Mouse (Mus musculus): ENCODE data around the gene Rassf8. TPM values are rescaled to one million over a fixed set of nuclear protein-coding genes. Genes with fewer than 3 reads are reported as not detected.

Rassf8 gene
- polyA plus RNA-seq, 1 experiment from 2014 or later = 7.4 TPM

DNA sequence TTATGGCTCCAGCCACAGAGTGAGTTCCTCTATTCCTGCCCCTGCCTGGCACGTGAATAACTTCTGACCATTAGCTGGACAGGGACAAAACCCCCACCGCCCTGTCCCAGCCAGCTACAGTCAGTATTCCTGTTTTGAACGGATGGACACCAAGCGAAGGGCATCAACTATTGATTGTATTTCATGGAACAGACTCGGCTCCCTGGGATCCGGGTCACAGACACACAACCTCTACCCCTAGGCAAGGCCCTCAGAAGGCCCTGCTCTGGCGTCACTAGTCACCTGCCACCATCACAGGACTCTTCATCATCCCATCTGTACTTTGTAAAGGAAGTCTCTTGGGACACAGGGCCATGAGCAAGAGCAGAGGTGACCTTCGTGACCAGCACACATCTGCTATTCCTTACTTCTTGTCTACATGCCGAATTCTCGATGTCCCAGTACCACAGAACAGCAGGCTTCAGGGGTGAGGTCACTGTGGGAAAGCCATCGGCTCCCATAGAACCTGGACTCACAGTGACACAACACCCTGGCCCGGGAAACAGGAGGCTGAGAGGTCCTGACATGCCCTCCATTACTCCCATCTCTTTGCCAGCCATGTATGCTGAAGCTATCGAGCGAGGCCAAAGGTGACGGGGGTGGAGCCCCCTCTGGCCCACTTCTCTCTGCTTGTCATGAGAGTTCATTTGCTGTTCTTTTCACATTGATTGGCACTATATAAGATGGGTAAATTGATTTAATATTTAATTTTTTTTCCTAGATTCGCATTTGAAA is 82.7 kb downstream of the Rassf8 start:
- ATAC-seq (ENCODE audit: extremely low read depth, insufficient number of reproducible peaks, low FRiP score, low TSS enrichment) = no peak
- no peak overlapping the region for H3K27ac ChIP-seq (replicated peaks)
- no peak overlapping the region for H3K4me3 ChIP-seq
- H3K4me1 ChIP-seq = peaks cover 17% of the 10 kb centered on the region
- no peak overlapping the region for H3K4me2 ChIP-seq
- peaks cover 14% of the 10 kb centered on the region for H3K36me3 ChIP-seq
- no peak overlapping the region for H3K9ac ChIP-seq
- H3K27me3 ChIP-seq (replicated peaks) = no peaks in the 10 kb centered on the region
- 75% methylated on average over 16 of the region's 16 CpGs for WGBS
- peaks cover 4% of the 10 kb centered on the region; the same call in 1 of the 2 replicates for H3K9me3 ChIP-seq

DNA sequence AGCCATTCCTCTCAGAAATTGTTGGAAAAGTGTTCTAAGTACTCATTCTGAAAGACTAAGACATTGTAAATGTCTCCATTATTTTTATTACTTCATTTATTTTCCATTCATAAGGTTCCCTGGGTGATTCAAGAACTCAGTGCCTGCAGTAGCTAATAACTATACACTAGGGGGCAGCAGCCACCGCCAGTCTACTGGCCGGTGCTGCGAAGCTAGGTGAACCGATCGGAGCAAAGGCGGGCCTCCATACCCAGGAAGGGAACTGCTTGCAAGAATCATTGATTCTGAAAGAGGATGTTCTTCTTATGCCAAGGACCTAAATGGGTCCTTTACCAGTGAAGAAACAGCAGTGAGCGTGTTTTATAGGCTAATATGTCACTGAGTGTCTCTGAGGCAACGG is 83.6 kb downstream of the Rassf8 start:
- Histone ChIP-seq H3K27me3 (replicated peaks) (no peaks in the 10 kb centered on the region), H3K9ac (no peak overlapping the region), H3K4me1 (peaks cover 18% of the 10 kb centered on the region), H3K9me3 (peaks cover 4% of the 10 kb centered on the region; the same call in 1 of the 2 replicates), H3K4me2 (peak overlapping the region; percentile 57), H3K36me3 (peaks cover 7% of the 10 kb centered on the region), H3K4me3 (no peak overlapping the region), H3K27ac (replicated peaks) (no peak overlapping the region)
- ATAC-seq (ENCODE audit: extremely low read depth, insufficient number of reproducible peaks, low FRiP score, low TSS enrichment) = no peak
- WGBS = 14% methylated on average over 8 of the region's 8 CpGs

DNA sequence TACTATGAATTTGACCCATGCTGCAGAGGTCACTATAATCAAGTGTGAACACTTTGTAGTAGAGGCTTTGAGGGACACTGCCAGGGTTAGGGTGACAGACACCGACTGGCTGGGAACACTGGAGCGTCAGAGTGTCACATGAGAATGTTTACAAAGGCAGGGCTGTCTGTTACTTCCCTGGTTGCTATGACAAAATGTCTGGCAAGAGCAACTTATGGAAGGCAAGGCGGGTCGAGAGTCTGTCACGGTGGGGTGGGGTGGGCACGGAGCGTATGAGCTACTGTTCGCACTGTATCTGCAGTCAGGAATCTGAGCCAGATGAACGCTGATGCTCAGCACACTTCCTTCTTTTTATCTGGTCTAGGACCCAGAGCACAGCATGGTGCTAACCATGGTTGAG is 84.1 kb downstream of the Rassf8 start:
- peaks cover 23% of the 10 kb centered on the region for H3K4me1 ChIP-seq

DNA sequence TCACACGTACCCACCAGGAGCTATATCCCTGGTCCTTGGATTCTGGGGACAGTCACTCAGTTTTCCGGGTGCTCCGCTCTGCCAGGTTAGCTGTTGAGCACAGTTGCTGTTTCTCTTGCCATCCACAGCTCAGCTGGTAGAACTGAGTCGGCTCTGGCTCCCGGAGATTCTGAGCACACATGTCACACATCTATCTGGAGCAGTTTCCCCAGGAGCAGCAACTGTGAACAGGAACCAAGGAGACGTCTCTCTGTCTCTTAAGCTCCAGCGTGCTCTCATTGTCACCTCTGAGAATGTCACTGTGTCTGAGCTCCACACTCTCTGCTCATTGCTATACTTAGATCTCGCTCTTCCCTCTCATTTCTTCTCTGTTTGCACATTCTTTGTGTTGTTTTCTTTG is 86.4 kb downstream of the Rassf8 start:
- Histone ChIP-seq H3K4me1 (peaks cover 32% of the 10 kb centered on the region), H3K36me3 (no peaks in the 10 kb centered on the region), H3K9me3 (no peaks in the 10 kb centered on the region), H3K4me3 (no peak overlapping the region), H3K9ac (no peak overlapping the region), H3K4me2 (peak overlapping the region; percentile 20), H3K27ac (replicated peaks) (peak overlapping the region; percentile 36; the same call in 1 of the 2 replicates), H3K27me3 (replicated peaks) (no peaks in the 10 kb centered on the region)
- no peak for ATAC-seq (ENCODE audit: extremely low read depth, insufficient number of reproducible peaks, low FRiP score, low TSS enrichment)
- WGBS = 52% methylated on average over 8 of the region's 8 CpGs

More for the DNA sequence above, 84.1 kb downstream of the Rassf8 start:
- Histone ChIP-seq H3K9ac (peak overlapping the region; percentile 59; the same call in 1 of the 2 replicates), H3K27ac (replicated peaks) (no peak overlapping the region), H3K9me3 (no peaks in the 10 kb centered on the region), H3K36me3 (peaks cover 2% of the 10 kb centered on the region), H3K4me3 (0 out of 2 replicates have a peak overlapping the region, but pooled peaks have one; percentile 11), H3K27me3 (replicated peaks) (no peaks in the 10 kb centered on the region), H3K4me2 (peak overlapping the region; percentile 57)
- no peak for ATAC-seq (ENCODE audit: extremely low read depth, insufficient number of reproducible peaks, low FRiP score, low TSS enrichment)
- 40% methylated on average over 9 of the region's 9 CpGs for WGBS

DNA sequence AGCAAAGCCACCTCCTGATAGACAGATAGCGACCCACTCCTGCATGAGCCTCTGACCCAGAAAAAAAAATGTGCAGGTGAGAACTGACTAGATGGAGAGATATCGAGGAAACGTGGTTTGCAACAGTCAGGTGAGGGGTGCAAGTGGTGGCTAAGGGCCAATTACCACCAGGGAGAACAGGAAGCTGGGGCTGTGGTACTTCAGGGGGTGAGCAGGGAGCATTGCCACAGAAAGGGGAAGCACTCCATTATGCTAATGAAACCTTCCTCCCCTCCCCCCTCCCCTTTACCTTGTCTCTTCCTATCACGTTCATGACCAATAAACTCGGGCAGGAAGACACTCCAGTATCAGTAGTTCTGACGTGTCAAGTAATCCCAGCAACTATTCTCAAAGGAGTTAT is 88.8 kb downstream of the Rassf8 start:
- WGBS = 43% methylated on average over 6 of the region's 6 CpGs
- no peak overlapping the region for H3K9ac ChIP-seq
- peaks cover 30% of the 10 kb centered on the region for H3K4me1 ChIP-seq
- H3K27me3 ChIP-seq (replicated peaks) = no peaks in the 10 kb centered on the region
- H3K9me3 ChIP-seq = no peaks in the 10 kb centered on the region
- no peak overlapping the region for H3K27ac ChIP-seq (replicated peaks)
- no peak overlapping the region for H3K4me2 ChIP-seq
- no peak for ATAC-seq (ENCODE audit: extremely low read depth, insufficient number of reproducible peaks, low FRiP score, low TSS enrichment)
- no peaks in the 10 kb centered on the region for H3K36me3 ChIP-seq
- H3K4me3 ChIP-seq = no peak overlapping the region

DNA sequence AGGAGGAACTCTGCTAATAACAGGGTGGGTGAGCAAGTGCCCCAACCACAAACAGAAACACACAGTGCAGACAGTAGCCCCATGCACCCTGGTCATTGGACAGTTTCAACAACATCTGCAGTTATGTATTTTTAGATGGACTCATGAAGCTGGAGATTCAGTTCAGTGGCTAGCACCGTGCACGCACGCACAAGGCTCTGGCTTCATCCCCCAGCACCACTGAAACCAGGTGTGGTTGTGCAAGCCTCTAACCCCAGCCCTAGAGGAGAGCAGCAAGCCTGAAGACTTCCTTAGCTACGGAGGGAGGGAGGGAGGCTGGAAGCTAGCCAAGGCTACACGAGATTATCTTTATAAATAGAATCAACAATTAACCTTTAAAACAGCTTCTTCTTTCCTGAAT is 99.1 kb downstream of the Rassf8 start:
- H3K4me2 ChIP-seq = no peak overlapping the region
- no peak overlapping the region for H3K27ac ChIP-seq (replicated peaks)
- no peak overlapping the region for H3K4me3 ChIP-seq
- 50% methylated on average over 5 of the region's 5 CpGs for WGBS
- 0 out of 2 replicates have a peak, but pooled peaks cover 3% of the 10 kb centered on the region for H3K36me3 ChIP-seq
- peaks cover 14% of the 10 kb centered on the region for H3K4me1 ChIP-seq
- peak overlapping the region; percentile 33; the same call in 1 of the 2 replicates for H3K9ac ChIP-seq
- no peaks in the 10 kb centered on the region for H3K27me3 ChIP-seq (replicated peaks)
- H3K9me3 ChIP-seq = no peaks in the 10 kb centered on the region
- no peak for ATAC-seq (ENCODE audit: extremely low read depth, insufficient number of reproducible peaks, low FRiP score, low TSS enrichment)

DNA sequence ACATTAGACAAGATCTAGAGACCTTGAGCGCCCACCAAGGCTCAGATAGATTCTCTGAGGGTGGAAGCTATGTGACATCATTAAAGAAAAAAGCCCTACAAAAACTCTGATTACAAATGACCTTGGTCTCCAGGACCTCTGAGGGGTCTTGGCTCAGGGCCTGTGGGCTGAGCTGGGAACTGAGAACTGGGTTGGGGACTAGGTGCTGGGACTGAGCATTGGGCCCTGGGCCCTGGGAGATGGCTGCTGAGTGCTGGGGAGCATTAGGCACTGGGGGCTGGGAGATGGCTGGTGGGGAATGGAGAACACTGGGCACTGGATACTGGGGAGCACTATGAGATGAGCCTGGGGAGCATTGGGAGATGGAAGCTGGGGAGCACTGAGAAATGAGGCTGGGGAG is 99.5 kb downstream of the Rassf8 start:
- Histone ChIP-seq H3K27me3 (replicated peaks) (no peaks in the 10 kb centered on the region), H3K9ac (peak overlapping the region; percentile 33; the same call in 1 of the 2 replicates), H3K4me1 (peaks cover 18% of the 10 kb centered on the region), H3K27ac (replicated peaks) (no peak overlapping the region), H3K4me3 (no peak overlapping the region), H3K4me2 (no peak overlapping the region), H3K36me3 (0 out of 2 replicates have a peak, but pooled peaks cover 3% of the 10 kb centered on the region), H3K9me3 (no peaks in the 10 kb centered on the region)
- no peak; the same call in 1 of the 2 replicates for ATAC-seq (ENCODE audit: extremely low read depth, insufficient number of reproducible peaks, low FRiP score, low TSS enrichment)
- 77% methylated on average over 1 of the region's 1 CpGs for WGBS

DNA sequence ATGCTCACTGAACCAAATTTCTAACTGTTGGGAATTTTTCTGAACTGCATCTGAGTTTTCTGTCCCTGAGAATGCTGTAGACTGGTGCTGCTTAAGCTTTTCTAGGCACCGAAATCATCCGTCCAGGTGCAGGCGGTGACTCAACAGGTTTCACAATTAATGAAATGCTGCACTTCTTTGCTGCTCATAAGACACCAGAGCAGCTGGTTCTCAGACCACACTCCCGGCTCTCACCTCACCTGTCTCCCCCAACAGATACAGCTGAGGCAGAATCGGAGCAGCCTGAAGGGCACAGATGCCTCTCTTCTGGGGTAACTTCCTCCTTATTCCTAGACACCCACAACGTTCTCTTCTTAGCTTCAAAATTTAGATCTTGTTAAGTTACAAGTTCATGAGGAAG is 100.4 kb downstream of the Rassf8 start:
- H3K27ac ChIP-seq (replicated peaks) = no peak overlapping the region
- ATAC-seq (ENCODE audit: extremely low read depth, insufficient number of reproducible peaks, low FRiP score, low TSS enrichment) = no peak

DNA sequence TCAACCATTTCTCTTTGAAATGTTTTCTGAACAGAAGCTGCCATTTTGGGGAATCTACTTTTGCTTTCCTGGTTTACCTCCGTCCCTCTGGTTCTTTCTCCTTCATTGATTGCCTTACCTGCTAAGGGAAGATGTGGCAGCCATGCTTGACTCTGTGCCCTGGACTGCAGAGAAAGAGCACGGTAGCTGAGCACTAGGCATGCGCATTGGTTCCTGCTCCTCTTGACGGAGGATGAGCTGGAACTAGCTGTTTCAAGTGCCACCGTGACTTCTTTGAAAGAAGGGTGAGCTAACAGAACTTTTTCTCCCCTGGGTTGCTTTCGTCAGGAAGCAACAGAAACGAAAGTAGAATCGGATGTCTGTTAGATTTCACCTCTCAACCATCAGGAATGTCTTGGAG is 101.1 kb downstream of the Rassf8 start:
- ATAC-seq (ENCODE audit: extremely low read depth, insufficient number of reproducible peaks, low FRiP score, low TSS enrichment) = no peak

More for the DNA sequence above, 100.4 kb downstream of the Rassf8 start:
- 0 out of 2 replicates have a peak, but pooled peaks cover 3% of the 10 kb centered on the region for H3K36me3 ChIP-seq
- H3K9me3 ChIP-seq = no peaks in the 10 kb centered on the region
- H3K4me2 ChIP-seq = no peak overlapping the region
- no peak overlapping the region for H3K9ac ChIP-seq
- H3K4me1 ChIP-seq = peaks cover 27% of the 10 kb centered on the region
- no peak overlapping the region for H3K4me3 ChIP-seq
- H3K27me3 ChIP-seq (replicated peaks) = no peaks in the 10 kb centered on the region
- WGBS = 84% methylated on average over 6 of the region's 6 CpGs

DNA sequence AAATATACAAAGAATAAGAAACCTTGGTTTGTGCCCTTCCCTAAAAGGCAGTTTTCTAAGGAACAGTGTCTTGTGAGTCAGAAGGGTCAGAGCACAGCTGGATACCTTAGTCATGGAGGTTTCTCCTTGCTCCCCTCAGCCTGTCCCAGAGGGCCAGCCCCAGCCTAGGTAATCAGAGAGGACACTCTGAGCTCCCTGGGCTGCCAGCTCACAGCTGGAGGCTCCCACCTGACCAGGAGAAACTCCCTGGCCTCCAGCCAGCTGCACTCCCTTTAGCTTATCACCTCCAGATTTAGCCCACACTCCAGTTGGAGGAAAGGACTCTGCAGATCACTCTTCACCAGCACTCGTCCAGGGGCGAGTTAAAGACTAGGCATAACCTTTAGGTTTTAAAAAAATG is 104.2 kb downstream of the Rassf8 start:
- H3K4me1 ChIP-seq = peaks cover 40% of the 10 kb centered on the region
- H3K4me2 ChIP-seq = peak overlapping the region; percentile 22
- H3K9ac ChIP-seq = no peak overlapping the region
- H3K4me3 ChIP-seq = no peak overlapping the region
- H3K36me3 ChIP-seq = no peaks in the 10 kb centered on the region
- H3K27ac ChIP-seq (replicated peaks) = peak overlapping the region; percentile 44
- ATAC-seq (ENCODE audit: extremely low read depth, insufficient number of reproducible peaks, low FRiP score, low TSS enrichment) = no peak; the same call in 1 of the 2 replicates
- WGBS = 5% methylated on average over 2 of the region's 2 CpGs
- H3K27me3 ChIP-seq (replicated peaks) = no peaks in the 10 kb centered on the region
- H3K9me3 ChIP-seq = no peaks in the 10 kb centered on the region

More for the DNA sequence above, 101.1 kb downstream of the Rassf8 start:
- Histone ChIP-seq H3K9me3 (no peaks in the 10 kb centered on the region), H3K27me3 (replicated peaks) (no peaks in the 10 kb centered on the region), H3K4me3 (no peak overlapping the region), H3K4me2 (no peak overlapping the region), H3K4me1 (peaks cover 29% of the 10 kb centered on the region), H3K9ac (no peak overlapping the region), H3K36me3 (no peaks in the 10 kb centered on the region), H3K27ac (replicated peaks) (no peak overlapping the region)
- 83% methylated on average over 8 of the region's 8 CpGs for WGBS

DNA sequence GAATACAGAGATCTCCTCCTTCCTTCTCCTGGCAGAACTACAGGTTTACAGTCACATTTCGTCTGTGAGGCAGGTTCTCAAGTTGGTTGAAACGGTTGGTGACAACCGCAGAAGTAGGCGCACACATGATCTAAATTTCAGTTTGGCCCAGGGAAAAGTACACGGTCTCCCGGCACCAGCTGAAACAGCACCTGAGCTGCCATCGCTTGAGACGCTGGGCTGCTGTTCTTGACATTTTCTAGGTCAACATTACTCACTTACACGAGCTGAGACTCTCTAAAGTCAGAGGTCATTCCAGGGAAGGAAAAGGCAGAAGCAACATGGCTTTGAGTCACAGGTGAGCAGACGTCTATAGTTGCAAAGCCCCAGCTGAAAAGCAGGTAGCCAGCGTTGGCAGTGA is 105.4 kb downstream of the Rassf8 start:
- peaks cover 43% of the 10 kb centered on the region for H3K4me1 ChIP-seq
- ATAC-seq (ENCODE audit: extremely low read depth, insufficient number of reproducible peaks, low FRiP score, low TSS enrichment) = no peak
- H3K4me2 ChIP-seq = no peak overlapping the region
- 78% methylated on average over 11 of the region's 11 CpGs for WGBS
- H3K27ac ChIP-seq (replicated peaks) = no peak overlapping the region
- no peak overlapping the region for H3K4me3 ChIP-seq
- no peak overlapping the region; the same call in 1 of the 2 replicates for H3K9ac ChIP-seq
- no peaks in the 10 kb centered on the region for H3K27me3 ChIP-seq (replicated peaks)
- H3K9me3 ChIP-seq = no peaks in the 10 kb centered on the region
- H3K36me3 ChIP-seq = no peaks in the 10 kb centered on the region

DNA sequence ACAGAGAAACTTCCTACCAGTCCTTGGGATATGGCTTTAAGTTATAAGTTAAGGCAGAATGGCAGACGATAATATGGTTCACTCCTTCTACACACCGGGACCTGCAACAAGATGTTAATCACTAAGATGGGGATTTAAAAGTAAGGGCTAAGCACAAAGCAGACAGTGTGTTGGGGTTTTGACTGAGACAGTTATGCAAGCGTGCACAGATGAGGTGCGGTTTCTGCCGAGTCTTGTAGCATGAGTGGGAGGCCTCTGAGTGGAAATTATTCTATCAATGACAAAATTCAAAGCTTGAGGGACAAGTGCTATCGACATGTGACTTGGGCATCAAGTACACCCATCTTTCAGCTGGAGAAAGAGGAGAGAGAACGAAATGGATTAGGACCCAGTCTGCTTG is 106.2 kb downstream of the Rassf8 start:
- no peaks in the 10 kb centered on the region for H3K9me3 ChIP-seq
- no peak overlapping the region for H3K4me3 ChIP-seq
- H3K36me3 ChIP-seq = 0 out of 2 replicates have a peak, but pooled peaks cover 2% of the 10 kb centered on the region
- no peak overlapping the region for H3K4me2 ChIP-seq
- 88% methylated on average over 7 of the region's 7 CpGs for WGBS
- ATAC-seq (ENCODE audit: extremely low read depth, insufficient number of reproducible peaks, low FRiP score, low TSS enrichment) = no peak
- H3K4me1 ChIP-seq = peaks cover 43% of the 10 kb centered on the region
- no peak overlapping the region for H3K9ac ChIP-seq
- no peak overlapping the region for H3K27ac ChIP-seq (replicated peaks)
- H3K27me3 ChIP-seq (replicated peaks) = no peaks in the 10 kb centered on the region
